Mouse (Mus musculus): Measurements from ENCODE around the gene Nudt22.

Nudt22 gene

GRCm38 (mm10) chr19:6949951-6950350 lies 46.0 kb downstream of the Nudt22 start:
- no peak for DNase-seq (ENCODE audit: low spot score in 2 of 2)

- no peak for DNase-seq (ENCODE audit: low spot score in 2 of 2)
Measured at GRCm38 (mm10) chr19:6949532-6949931, 46.4 kb downstream of the Nudt22 start.

DNA sequence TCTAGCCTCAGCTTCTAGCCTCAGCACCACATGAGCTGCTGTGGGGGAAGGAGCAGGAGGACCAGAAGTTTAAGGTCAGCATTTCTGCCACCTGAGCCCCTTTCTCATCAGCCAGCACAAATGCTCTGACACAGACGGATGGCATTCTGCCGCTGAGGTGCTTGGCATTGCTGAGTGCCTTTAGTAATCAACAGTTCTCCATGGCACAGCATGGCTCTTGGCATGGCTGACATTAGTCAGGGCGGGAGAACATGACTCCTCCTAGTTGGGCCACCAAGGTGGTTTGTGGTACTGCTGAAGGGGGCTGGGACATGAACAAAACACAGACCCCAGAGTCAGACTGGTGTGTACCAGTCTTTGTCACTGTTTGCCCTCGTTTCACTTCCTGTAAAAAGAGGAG lies 47.7 kb downstream of the Nudt22 start:
- DNase-seq (ENCODE audit: low spot score in 2 of 2): no peak

DNA sequence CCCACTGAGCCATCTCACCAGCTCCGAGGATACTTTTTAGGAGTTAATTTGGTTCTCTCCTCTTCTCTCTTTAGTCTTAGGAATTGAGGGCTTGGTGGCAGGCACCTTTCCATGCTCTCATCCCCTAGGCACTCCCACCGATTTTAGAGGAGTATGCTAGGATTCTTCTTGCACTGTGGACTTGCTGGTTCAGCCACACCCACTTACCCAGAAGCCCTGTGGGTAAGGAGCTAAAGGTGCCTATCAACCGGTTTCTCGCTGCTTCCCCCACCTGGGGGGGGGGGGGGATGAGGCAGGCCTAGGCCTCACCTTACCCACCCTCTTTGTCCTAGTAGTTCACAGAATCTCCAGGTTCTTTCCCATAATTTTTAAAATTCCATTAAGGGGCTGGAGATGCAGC lies 48.2 kb downstream of the Nudt22 start:
- DNase-seq (ENCODE audit: low spot score in 2 of 2): no peak

DNA sequence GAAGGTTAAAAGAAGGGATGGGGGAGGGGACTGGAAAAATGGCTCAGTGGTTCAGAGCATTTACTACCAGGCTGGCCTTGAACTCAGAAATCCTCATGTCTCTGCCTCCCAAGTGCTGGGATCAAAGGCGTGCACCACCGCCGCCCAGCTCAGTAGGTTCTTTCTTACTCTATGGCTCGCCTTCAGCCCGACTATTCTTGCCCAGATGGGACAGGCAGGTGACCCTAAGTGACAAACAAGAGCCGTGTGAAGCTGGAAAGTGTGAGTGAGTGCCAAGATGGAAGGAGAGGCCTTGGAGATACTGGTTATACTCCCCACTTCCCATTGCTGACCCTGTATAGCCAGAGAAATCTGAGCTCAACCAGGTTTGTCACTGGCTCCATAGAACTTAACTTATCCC lies 52.2 kb downstream of the Nudt22 start:
- DNase-seq (ENCODE audit: low spot score in 2 of 2): no peak

Measured in spleen, postnatal 14 days (tissue).